14 mouse cellular contexts compared by ENCODE assay signal in the genomic region with DNA sequence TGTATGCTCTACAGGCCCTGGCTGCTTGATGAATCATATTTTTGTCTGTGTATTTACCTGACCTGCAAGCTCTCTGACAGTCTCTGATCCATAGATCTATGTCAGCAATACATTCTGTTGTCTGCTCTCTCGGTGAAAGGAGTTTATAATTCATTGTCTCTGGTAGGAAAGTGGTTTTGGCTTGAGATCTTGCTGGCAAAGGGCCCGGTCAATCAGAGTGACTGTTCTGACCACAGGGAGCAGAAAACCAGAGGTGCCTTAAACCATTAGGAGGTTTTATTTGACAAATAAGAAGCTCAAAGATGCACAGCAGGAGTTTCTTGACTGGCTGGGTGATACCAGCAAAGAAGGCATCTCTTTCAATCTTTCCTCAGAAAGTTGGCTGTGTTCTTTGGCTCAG.
A peak's percentile ranks its signal among the peaks of the same experiment; 100 is the strongest.
DNase-seq lines count a peak whose midpoint lies in the region; ATAC-seq lines count a peak whose summit lies in the region.
"Had no signal": no experiment of that assay in that cellular context is flagged by ENCODE, and none has a peak within 500 bp of the region (broad histone marks: within the 10 kb centered on the region; RNA-seq: fewer than 3 reads in every experiment).

No protein-coding gene starts in this region.

- WGBS in embryonic facial prominence, embryonic 14.5 days: 59% methylated on average over 2 of the region's 2 CpGs
- WGBS in embryonic facial prominence, embryonic 10.5 days: 79% methylated on average over 2 of the region's 2 CpGs

- no peaks in the 10 kb centered on the region for H3K4me1 ChIP-seq in embryonic facial prominence, embryonic 14.5 days (ENCODE audit: control insufficient read depth, insufficient read depth, low read length)
- no peaks in the 10 kb centered on the region for H3K4me1 ChIP-seq in embryonic facial prominence, embryonic 10.5 days
- H3K4me1 ChIP-seq: embryonic facial prominence, embryonic 12.5 days; lung, embryonic 15.5 days had no signal

- no peak overlapping the region for H3K4me3 ChIP-seq in embryonic facial prominence, embryonic 14.5 days (ENCODE audit: low read depth, low read length)
- no peak overlapping the region for H3K4me3 ChIP-seq in embryonic facial prominence, embryonic 10.5 days
- H3K4me3 ChIP-seq: embryonic facial prominence, embryonic 12.5 days; forebrain, embryonic 12.5 days; hindbrain, embryonic 13.5 days; lung, embryonic 15.5 days had no signal

- DNase-seq in embryonic facial prominence, embryonic 14.5 days (ENCODE audit: low spot score): peak; percentile 36
- DNase-seq in embryonic facial prominence, embryonic 10.5 days (ENCODE audit: low spot score): no peak
- DNase-seq in kidney, postnatal 4 days: peak; percentile 66 to 69
- DNase-seq in kidney, adult 18-20 months: no peak
- DNase-seq in NIH3T3 (ENCODE audit: low read depth): peak; percentile 73
- peak; percentile 64 for DNase-seq in fibroblast of lung, adult 2 months (ENCODE audit: low read depth)
- no peak for DNase-seq in layer of hippocampus, adult 11-12 months (ENCODE audit: low spot score)
- DNase-seq: cerebellum, adult 9-11 months; kidney, adult 11 months had no signal

- ATAC-seq in embryonic facial prominence, embryonic 14.5 days (ENCODE audit: low read depth): no peak

- H3K36me3 ChIP-seq in embryonic facial prominence, embryonic 14.5 days (ENCODE audit: control insufficient read depth, insufficient read depth, low read length): no peaks in the 10 kb centered on the region
- H3K36me3 ChIP-seq in embryonic facial prominence, embryonic 10.5 days (replicated peaks): no peaks in the 10 kb centered on the region
- H3K36me3 ChIP-seq: embryonic facial prominence, embryonic 12.5 days; forebrain, embryonic 12.5 days; hindbrain, embryonic 13.5 days; lung, embryonic 15.5 days had no signal

- no peaks in the 10 kb centered on the region for H3K9me3 ChIP-seq in embryonic facial prominence, embryonic 14.5 days (ENCODE audit: control insufficient read depth, low read length)
- no peaks in the 10 kb centered on the region for H3K9me3 ChIP-seq in embryonic facial prominence, embryonic 10.5 days
- H3K9me3 ChIP-seq: embryonic facial prominence, embryonic 12.5 days; forebrain, embryonic 12.5 days; hindbrain, embryonic 13.5 days; lung, embryonic 15.5 days had no signal

- H3K27me3 ChIP-seq in embryonic facial prominence, embryonic 14.5 days (replicated peaks; ENCODE audit: control insufficient read depth, insufficient read depth, low read length): no peaks in the 10 kb centered on the region
- H3K27me3 ChIP-seq in embryonic facial prominence, embryonic 10.5 days (replicated peaks; ENCODE audit: low read depth, poor library complexity, severe bottlenecking): no peaks in the 10 kb centered on the region
- H3K27me3 ChIP-seq: CH12.LX; embryonic facial prominence, embryonic 12.5 days; forebrain, embryonic 12.5 days; hindbrain, embryonic 13.5 days; lung, embryonic 15.5 days had no signal

- H3K4me2 ChIP-seq in embryonic facial prominence, embryonic 14.5 days (ENCODE audit: low read depth, low read length): no peak overlapping the region
- H3K4me2 ChIP-seq: embryonic facial prominence, embryonic 12.5 days; forebrain, embryonic 12.5 days; hindbrain, embryonic 13.5 days; lung, embryonic 15.5 days had no signal

- no peak overlapping the region for H3K27ac ChIP-seq in embryonic facial prominence, embryonic 14.5 days (replicated peaks; ENCODE audit: low read depth, low read length)
- H3K27ac ChIP-seq in embryonic facial prominence, embryonic 10.5 days (replicated peaks): no peak overlapping the region
- H3K27ac ChIP-seq: embryonic facial prominence, embryonic 12.5 days; forebrain, embryonic 12.5 days; hindbrain, embryonic 13.5 days; lung, embryonic 15.5 days had no signal

- H3K9ac ChIP-seq in embryonic facial prominence, embryonic 14.5 days (ENCODE audit: low read depth, low read length): no peak overlapping the region
- H3K9ac ChIP-seq: embryonic facial prominence, embryonic 12.5 days; forebrain, embryonic 12.5 days; hindbrain, embryonic 13.5 days; lung, embryonic 15.5 days had no signal

Comparison
In these comparisons a context has a peak if more than half of its experiments do, and no peak if none do; other contexts are left out.
1. DNase-seq: peak in embryonic facial prominence, embryonic 14.5 days (single experiment), kidney, postnatal 4 days (2 of 2), NIH3T3 (single experiment) and fibroblast of lung, adult 2 months (single experiment); none in embryonic facial prominence, embryonic 10.5 days (single experiment), kidney, adult 18-20 months (single experiment) and layer of hippocampus, adult 11-12 months (single experiment).